Mouse (Mus musculus) 3134 (cell line): Measurements from ENCODE around the gene Ipmk.
A peak's percentile ranks its signal among the peaks of the same experiment; 100 is the strongest.

Experiments
- DNase-seq: peaks from one replicate; pipeline ENCODE4 v3.0.0-alpha.2; 2011; ENCODE audit warnings: low spot score; ENCODE audit not compliant: insufficient read length; ENCODE audit errors: extremely low read depth

The Ipmk gene

GRCm38 (mm10) chr10:71347509-71347949, at the start of gene Ipmk:
Gene Ipmk, plus strand, starts transcription at chr10:71347763.
- peak; percentile 96 for DNase-seq

- no peak for DNase-seq
Measured at GRCm38 (mm10) chr10:71300161-71300560, 47.4 kb upstream of the Ipmk start.

- no peak for DNase-seq
Measured at GRCm38 (mm10) chr10:71302490-71302889, 45.1 kb upstream of the Ipmk start.

GRCm38 (mm10) chr10:71306190-71306589, 41.4 kb upstream of the Ipmk start:
- no peak for DNase-seq

GRCm38 (mm10) chr10:71306759-71307158, 40.8 kb upstream of the Ipmk start:
- no peak for DNase-seq

- DNase-seq, result no peak
Measured at GRCm38 (mm10) chr10:71308199-71308598, 39.4 kb upstream of the Ipmk start.

- no peak for DNase-seq
Measured at GRCm38 (mm10) chr10:71310288-71310687, 37.3 kb upstream of the Ipmk start.

GRCm38 (mm10) chr10:71314596-71314995, 33.0 kb upstream of the Ipmk start:
- DNase-seq, result no peak

GRCm38 (mm10) chr10:71316056-71316455, 31.5 kb upstream of the Ipmk start:
- no peak for DNase-seq

- no peak for DNase-seq
Measured at GRCm38 (mm10) chr10:71316497-71316896, 31.1 kb upstream of the Ipmk start.

GRCm38 (mm10) chr10:71323669-71324068, 23.9 kb upstream of the Ipmk start:
- no peak for DNase-seq

- DNase-seq, result no peak
Measured at GRCm38 (mm10) chr10:71326123-71326522, 21.4 kb upstream of the Ipmk start.

- DNase-seq, result peak; percentile 28
Measured at GRCm38 (mm10) chr10:71326789-71327188, 20.8 kb upstream of the Ipmk start.

GRCm38 (mm10) chr10:71327386-71327785, 20.2 kb upstream of the Ipmk start:
- no peak for DNase-seq

- no peak for DNase-seq
Measured at GRCm38 (mm10) chr10:71328382-71328781, 19.2 kb upstream of the Ipmk start.

- DNase-seq, result no peak
Measured at GRCm38 (mm10) chr10:71328870-71329269, 18.7 kb upstream of the Ipmk start.

GRCm38 (mm10) chr10:71329295-71329694, 18.3 kb upstream of the Ipmk start:
- no peak for DNase-seq

- DNase-seq, result no peak
Measured at GRCm38 (mm10) chr10:71330070-71330469, 17.5 kb upstream of the Ipmk start.

GRCm38 (mm10) chr10:71331908-71332307, 15.7 kb upstream of the Ipmk start:
- no peak for DNase-seq

GRCm38 (mm10) chr10:71332376-71332775, 15.2 kb upstream of the Ipmk start:
- DNase-seq, result no peak

GRCm38 (mm10) chr10:71332859-71333258, 14.7 kb upstream of the Ipmk start:
- DNase-seq, result no peak

- DNase-seq, result no peak
Measured at GRCm38 (mm10) chr10:71337733-71338132, 9.8 kb upstream of the Ipmk start.

- DNase-seq, result no peak
Measured at GRCm38 (mm10) chr10:71338156-71338905, 9.2 kb upstream of the Ipmk start.
